Mouse (Mus musculus) 3134 (cell line): ENCODE data around the gene Ppl.

Experiments used
- DNase-seq: peaks from one replicate; pipeline ENCODE4 v3.0.0-alpha.2; 2011; ENCODE audit warnings: low spot score; ENCODE audit not compliant: insufficient read length; ENCODE audit errors: extremely low read depth

Gene Ppl

DNA sequence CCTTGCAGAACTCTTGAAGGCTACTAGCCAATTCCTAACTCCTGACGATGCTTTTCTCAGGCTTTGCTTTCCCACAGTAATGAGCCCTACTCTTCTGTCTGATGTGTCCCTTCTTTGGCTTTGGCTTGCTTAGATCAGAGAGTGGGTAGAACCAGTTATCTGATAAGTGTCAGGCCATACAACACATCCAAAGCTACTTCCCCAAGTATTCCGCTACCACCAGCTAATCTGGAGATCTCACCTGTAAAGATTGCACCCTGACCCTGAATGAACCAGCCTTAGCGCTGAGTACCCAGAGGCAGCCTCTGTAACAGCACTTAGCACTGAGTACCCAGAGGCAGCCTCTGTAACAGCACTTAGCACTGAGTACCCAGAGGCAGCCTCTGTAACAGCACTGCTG, 86.9 kb downstream of the Ppl start:
- no peak for DNase-seq

DNA sequence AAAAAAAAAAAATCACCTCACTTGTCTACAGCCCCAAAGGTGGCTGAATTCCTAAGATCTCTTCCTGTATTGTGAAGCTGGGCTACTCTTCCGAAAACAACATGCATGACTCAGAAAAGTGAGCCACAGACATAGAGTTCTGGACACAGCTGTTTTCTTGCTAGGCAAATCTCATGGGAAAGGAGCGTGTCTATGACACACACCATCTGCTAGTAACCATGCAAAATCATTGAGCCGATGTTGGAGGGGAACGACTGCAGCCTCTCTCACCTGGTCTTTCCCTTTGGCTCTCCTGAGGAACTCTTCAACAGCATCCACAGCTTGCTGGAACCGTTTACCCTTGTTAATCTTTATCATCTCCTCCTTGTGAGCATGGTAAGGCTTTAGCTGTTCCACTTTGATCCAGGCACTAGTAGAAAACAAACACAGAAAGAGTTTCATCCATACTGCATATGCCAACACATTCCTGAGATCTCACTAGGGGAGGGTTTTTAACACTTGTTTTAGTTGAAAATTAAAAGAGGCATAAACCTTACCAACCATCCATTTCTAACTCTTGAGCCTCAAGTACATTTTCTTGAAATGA, 95.5 kb downstream of the Ppl start:
- DNase-seq = no peak
